Mouse (Mus musculus) cerebellum, adult 11-12 months (tissue): Measurements from ENCODE around the gene Paics.

ENCODE experiments used
- DNase-seq: peaks from one replicate; pipeline ENCODE4 v3.0.0; 2022

Paics gene

DNA sequence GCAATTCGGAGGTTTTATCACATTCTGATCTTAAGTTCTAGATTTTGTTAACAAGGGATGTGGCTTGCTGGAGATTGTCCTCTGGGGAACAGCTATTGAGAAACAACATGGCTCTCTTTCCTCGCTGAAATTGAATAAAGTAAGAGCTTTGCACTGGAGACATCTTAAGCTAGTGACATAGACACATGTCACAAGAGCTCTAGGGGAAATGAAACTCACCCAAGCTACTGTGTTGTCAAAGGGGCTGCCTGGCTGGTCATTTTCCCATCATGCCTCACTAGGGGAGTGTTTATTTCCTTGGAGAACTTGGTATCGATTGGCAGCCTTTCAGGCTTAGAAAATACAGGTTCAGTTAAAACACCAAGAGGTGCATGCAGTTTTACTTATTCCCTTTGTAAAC is 62.1 kb downstream of the Paics start:
- no peak for DNase-seq

DNA sequence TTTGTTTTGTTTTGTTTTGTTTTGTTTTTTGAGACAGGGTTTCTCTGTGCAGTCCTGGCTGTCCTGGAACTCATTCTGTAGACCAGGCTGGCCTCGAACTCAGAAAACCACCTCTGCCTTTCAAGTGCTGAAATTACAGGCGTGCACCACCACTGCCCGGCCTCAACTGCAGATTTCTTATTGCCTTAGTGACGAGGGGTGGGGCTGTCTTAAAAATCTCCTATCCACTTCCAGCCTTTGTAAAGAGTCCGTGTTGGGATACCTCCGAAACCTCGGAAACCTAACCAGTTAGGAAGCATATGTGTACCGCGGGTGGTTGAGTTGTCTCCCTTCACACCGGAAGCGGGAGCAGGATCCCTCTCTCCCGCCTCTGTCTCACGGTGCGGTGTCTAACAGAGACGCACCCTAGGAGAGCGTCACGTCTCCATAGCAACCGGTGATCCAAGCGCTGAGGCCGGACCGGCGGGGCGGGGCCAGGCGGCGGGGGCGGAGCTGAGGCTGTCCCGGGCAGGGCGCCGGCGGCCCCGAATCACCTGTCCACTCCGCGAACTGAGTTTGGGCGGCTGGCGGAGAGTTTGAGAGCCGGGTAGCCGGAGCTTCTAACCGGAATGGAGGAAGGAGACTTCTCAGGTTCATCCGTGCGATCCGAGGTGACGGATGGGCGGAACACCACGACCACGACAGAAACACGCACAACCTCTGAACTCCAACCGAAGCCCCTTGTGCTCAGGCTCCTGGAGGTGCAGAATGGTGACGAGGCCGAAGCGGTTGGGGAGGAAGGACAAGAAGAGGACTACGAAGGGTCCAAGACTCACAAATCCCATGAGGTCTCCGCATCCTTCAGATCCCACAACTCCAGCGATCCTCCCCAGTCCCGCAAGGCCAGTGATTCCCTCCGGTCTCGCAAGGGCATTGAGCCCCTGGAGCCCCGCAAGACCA is 64.7 kb downstream of the Paics start, which contains the start of gene Thegl:
Thegl (plus strand) TSS at position 480 of the 939 bp plus-strand sequence.
- peak; percentile 47 for DNase-seq
